Mouse (Mus musculus) heart, adult 2 months (tissue): ENCODE measurements at regions not wholly inside any gene's neighbourhood (a gene's known extent, or its start where the extent isn't known, plus 50 kb on each side); places are given as distances from the start of the nearest gene placed in this dataset.
A peak's percentile ranks its signal among the peaks of the same experiment; 100 is the strongest.
"Not testable (repeated sequence)": the region's sequence is repeated elsewhere in the genome, so short reads cannot be mapped to it uniquely, and the experiment has no call there.

Experiments
- DNase-seq, 2 experiments: peaks; one replicate each; pipeline ENCODE4 v3.0.0; 2021
- H3K27ac ChIP-seq: fragments of 200-600 bp; 2 replicates; pipeline ENCODE4 v1.8.1; 2022
- H3K27me3 ChIP-seq: fragments of 200-500 bp; 2 replicates; pipeline ENCODE4 v1.6.1; 2012; ENCODE audit warnings: mild to moderate bottlenecking, low read length, inconsistent platforms, mixed read lengths; ENCODE audit not compliant: control insufficient read depth, insufficient read depth
- H3K36me3 ChIP-seq: fragments of 200-500 bp; 2 replicates; pipeline ENCODE4 v1.6.1; 2012; ENCODE audit warnings: low read length, inconsistent platforms; ENCODE audit not compliant: control insufficient read depth, insufficient read depth
- H3K4me1 ChIP-seq: fragments of 200-500 bp; 2 replicates; pipeline ENCODE4 v1.6.1; 2011; ENCODE audit warnings: low read length; ENCODE audit not compliant: control insufficient read depth, insufficient read depth
- H3K4me3 ChIP-seq: fragments of 200-600 bp; 2 replicates; pipeline ENCODE4 v1.8.1; 2022
- H3K79me2 ChIP-seq: fragments of 200-500 bp; replicated peaks from 2 replicates; pipeline ENCODE4 v1.6.1; 2012; ENCODE audit warnings: mild to moderate bottlenecking, inconsistent platforms, low read length, moderate library complexity, mixed read lengths; ENCODE audit not compliant: control insufficient read depth, insufficient read depth
- H3K9ac ChIP-seq: fragments of 200-500 bp; 2 replicates; pipeline ENCODE4 v1.6.1; 2012; ENCODE audit warnings: low read depth, mild to moderate bottlenecking, control low read depth, inconsistent platforms, low read length, mixed read lengths
- CTCF ChIP-seq: fragments of 200-600 bp; IDR thresholded peaks from 2 replicates; pipeline ENCODE4 v1.8.1; 2022; ENCODE audit warnings: antibody characterized with exemption, mild to moderate bottlenecking, moderate library complexity
- EP300 ChIP-seq: fragments of 200-500 bp; IDR thresholded peaks from 2 replicates; pipeline ENCODE4 v1.6.1; 2011; ENCODE audit warnings: low read depth, low read length, control low read depth; ENCODE audit not compliant: insufficient read depth
- POLR2A ChIP-seq: fragments of 200-500 bp; IDR thresholded peaks from 2 replicates; pipeline ENCODE4 v1.6.1; 2011; ENCODE audit warnings: mild to moderate bottlenecking, low read depth, low read length, control low read depth; ENCODE audit not compliant: insufficient read depth
- WGBS: fragments of 180-500 bp; shearing (Covaris S2); methylation state at CpG from one replicate; pipeline ENCODE4 v1.1.7; 2018; 5-methylcytosine and 5-hydroxymethylcytosine counted together
- intact Hi-C: fragments of 180-260 bp; cut with DNase I; formaldehyde crosslinking; loops from one replicate; pipeline ENCODE4 v1.15.1; 2025

GRCm38 (mm10) chr3:22897651-22898050 is 821.2 kb downstream of the Tbl1xr1 start:
- intact Hi-C loops: no loop called here
- no peaks in the 10 kb centered on the region for H3K79me2 ChIP-seq
- no peak overlapping the region for H3K4me3 ChIP-seq
- H3K4me1 ChIP-seq: no peaks in the 10 kb centered on the region
- H3K27ac ChIP-seq: no peak overlapping the region
- WGBS: 45% methylated on average over 2 of the region's 2 CpGs
- DNase-seq: no peak
- no peaks in the 10 kb centered on the region for H3K36me3 ChIP-seq
- TF ChIP-seq POLR2A (no peak), EP300 (no peak), CTCF (no peak)
- no peaks in the 10 kb centered on the region for H3K27me3 ChIP-seq
- no peak overlapping the region for H3K9ac ChIP-seq

DNA sequence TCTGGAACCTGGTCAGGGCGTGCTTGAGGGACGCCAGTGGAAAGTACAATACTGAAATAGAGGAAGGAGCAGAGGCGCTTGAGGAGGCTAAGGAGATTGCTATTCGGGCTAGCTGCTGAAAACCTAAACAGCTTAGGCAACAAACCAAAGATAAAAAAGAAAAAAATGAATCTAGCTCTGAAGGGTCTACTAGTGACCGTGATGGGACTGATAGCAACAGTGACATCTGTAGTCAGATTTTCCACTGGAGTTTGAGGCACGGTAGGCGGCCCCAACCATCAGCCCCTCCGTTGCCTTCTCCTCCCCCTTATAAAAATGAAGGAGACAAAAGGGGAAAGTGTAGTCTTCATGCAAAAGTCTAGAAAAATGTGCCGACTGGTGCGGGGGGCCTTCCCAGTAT is 824.5 kb downstream of the Tbl1xr1 start:
- Histone ChIP-seq H3K4me3 (no peak overlapping the region), H3K4me1 (no peaks in the 10 kb centered on the region), H3K9ac (no peak overlapping the region), H3K27me3 (no peaks in the 10 kb centered on the region), H3K36me3 (no peaks in the 10 kb centered on the region), H3K79me2 (no peaks in the 10 kb centered on the region), H3K27ac (no peak overlapping the region)
- WGBS: 86% methylated on average over 10 of the region's 10 CpGs
- no peak for DNase-seq
- TF ChIP-seq CTCF (no peak), POLR2A (no peak)
- intact Hi-C loops: no loop called here

GRCm38 (mm10) chr3:22928970-22929369 is 852.5 kb downstream of the Tbl1xr1 start:
- intact Hi-C loops: no loop called here
- Histone ChIP-seq H3K4me1 (no peaks in the 10 kb centered on the region), H3K9ac (no peak overlapping the region), H3K4me3 (no peak overlapping the region), H3K27me3 (no peaks in the 10 kb centered on the region), H3K36me3 (no peaks in the 10 kb centered on the region), H3K79me2 (no peaks in the 10 kb centered on the region), H3K27ac (no peak overlapping the region)
- no peak for DNase-seq
- peak; percentile 35 for TF ChIP-seq CTCF
- TF ChIP-seq EP300: no peak
- no peak for TF ChIP-seq POLR2A
- WGBS: 74% methylated on average over 3 of the region's 3 CpGs

GRCm38 (mm10) chr3:22929762-22930519 is 853.5 kb downstream of the Tbl1xr1 start:
- H3K27me3 ChIP-seq: no peaks in the 10 kb centered on the region
- TF ChIP-seq EP300 (no peak), CTCF (no peak), POLR2A (no peak)
- DNase-seq: no peak
- no peaks in the 10 kb centered on the region for H3K4me1 ChIP-seq
- intact Hi-C loops: no loop called here
- H3K9ac ChIP-seq: no peak overlapping the region
- no peaks in the 10 kb centered on the region for H3K79me2 ChIP-seq
- H3K36me3 ChIP-seq: no peaks in the 10 kb centered on the region
- H3K27ac ChIP-seq: no peak overlapping the region
- no peak overlapping the region for H3K4me3 ChIP-seq
- WGBS: 63% methylated on average over 2 of the region's 2 CpGs

DNA sequence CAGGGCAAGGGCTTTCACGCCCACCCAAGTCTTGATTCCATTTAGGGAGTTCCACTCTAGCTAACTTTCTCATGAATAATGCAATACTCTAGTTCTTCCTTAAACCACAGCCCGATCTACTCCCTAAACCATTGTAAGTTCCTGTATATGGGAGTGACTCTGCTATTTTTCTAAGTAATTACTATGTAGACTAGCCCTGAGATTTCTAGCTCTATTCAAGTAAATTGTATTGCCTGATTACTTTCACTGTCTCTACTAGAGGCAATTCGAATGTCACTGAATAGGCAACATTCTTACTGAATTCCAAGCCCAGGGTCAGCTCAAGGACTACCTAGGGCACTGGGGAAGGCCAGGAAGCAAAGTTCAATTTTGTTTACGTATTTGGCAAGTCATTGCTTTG is 869.2 kb downstream of the Tbl1xr1 start:
- DNase-seq, H3K4me3 ChIP-seq, H3K9ac ChIP-seq, H3K79me2 ChIP-seq, H3K27ac ChIP-seq, H3K27me3 ChIP-seq, intact Hi-C loops, H3K4me1 ChIP-seq, H3K36me3 ChIP-seq: not testable (repeated sequence)
- 64% methylated on average over 4 of the region's 4 CpGs for WGBS

DNA sequence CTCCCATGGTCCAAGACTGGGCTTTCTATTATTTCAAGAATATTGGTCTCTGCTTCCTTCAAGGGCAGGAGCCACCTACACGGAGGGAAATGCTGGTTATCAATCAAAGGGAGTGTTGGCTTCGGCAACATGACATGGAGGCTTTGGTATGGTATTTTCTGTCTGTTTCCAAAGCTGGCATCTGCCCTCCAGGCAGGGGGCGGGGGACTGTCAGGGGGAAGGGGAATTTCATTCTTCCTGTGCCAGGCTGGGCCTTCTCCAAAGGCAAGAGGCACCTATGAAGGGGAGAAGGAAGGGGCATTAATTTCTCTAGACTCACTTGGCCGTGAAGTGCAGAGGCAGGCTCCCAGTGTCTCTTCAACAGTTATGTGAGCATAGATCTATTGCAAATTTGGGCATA is 870.7 kb downstream of the Tbl1xr1 start:
- Histone ChIP-seq H3K4me3 (no peak overlapping the region), H3K79me2 (no peaks in the 10 kb centered on the region), H3K9ac (no peak overlapping the region), H3K27ac (no peak overlapping the region), H3K27me3 (no peaks in the 10 kb centered on the region), H3K4me1 (no peaks in the 10 kb centered on the region), H3K36me3 (no peaks in the 10 kb centered on the region)
- TF ChIP-seq EP300 (no peak), POLR2A (no peak), CTCF (no peak)
- no peak for DNase-seq
- intact Hi-C loops: no loop called here
- WGBS: 69% methylated on average over 4 of the region's 4 CpGs
